Mouse (Mus musculus): ENCODE results near the gene Lhx2. TPM values are rescaled to one million over a fixed set of nuclear protein-coding genes. Genes with fewer than 3 reads are reported as not detected.

The Lhx2 gene
- total RNA-seq, 4 experiments from 2014 or later = 55.7 to 61.8 (median 58.4) TPM

DNA sequence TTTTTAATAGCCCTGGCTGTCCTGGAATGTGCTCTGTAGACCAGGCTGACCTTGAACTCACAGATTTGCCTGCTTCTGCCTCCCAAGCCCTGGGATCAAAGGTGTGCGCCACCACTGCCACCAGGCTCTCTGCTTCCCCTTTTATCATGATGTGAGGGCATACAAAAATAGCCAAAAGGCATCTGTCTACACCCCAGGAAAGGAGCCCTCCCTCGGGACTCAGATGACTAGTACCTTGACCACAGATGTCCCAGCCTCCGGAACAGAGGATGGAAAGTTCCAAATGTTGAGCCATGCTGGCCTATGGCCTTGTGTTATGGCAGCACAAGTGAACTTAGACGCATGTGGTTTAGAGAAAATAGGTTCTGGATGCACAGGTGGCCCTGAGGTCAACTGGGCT, 66.3 kb downstream of the Lhx2 start:
- no peak for DNase-seq (ENCODE audit: low spot score in 2 of 2)

DNA sequence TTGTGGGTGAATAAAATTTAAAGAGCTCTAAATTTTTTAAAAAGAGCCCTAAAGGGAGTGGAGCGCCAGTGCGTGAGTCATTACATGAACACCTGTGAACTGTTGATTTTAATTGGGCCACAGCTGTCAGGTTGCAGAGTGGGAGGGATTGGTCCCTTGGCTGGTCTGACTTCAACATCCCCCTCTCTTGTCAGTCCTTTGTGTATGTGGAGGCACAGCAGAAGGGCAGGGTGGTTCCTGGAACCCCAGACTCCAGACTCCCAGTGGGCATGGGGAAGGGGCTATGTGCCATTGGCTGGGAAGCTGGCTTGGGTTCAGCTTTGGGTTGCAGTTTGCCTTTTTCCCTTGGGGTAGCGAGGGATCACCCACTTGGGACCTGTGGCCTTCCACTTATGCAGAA, 70.2 kb downstream of the Lhx2 start:
- DNase-seq (ENCODE audit: low spot score in 2 of 2) = no peak

DNA sequence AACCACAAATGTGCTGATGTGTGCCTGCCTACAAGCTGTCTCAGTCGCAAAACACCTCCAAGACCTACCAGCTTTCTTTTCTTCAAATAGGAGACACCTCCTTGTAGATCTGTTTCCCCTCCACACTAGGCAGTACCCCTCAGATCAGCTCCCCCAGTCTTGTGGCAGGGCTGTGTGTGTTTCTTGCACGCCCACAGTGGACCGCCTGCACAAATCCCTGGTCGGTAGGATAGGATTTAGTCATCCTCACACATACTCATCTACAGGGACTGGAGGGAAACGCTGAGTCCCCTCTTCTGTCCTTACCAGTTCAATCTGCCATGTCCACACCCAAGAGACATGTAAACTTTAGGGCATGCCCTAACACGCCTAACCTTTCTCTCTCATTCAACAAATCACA, 71.1 kb downstream of the Lhx2 start:
- DNase-seq (ENCODE audit: low spot score in 2 of 2) = peak in 1 of 2 experiments; percentile 40

DNA sequence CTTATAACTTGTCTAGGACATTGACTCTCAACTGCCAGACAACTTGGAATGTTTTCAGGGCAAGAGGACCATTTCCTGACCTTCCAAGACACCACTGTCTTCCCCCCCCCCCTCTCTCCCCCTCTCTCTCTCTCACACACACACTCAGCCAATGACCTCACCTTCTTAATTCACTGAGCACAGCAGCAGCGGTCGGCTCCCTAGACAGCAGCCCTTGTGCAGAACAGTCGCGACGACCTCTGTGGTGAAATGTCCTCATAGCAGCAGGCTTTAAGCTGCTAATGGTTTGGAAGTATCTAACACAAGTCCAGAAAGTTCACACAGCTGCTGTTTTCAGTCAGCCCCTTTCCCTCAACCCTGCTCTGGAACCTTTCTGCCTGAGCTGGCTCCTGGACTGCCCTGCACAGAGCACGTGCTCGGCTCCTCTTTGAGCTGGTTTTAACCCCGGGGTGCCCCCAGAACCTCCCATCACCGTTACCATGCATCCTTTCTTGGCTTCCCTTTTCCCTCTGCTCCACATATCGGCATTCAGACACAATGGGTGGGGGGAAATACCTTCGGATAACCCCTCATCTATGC, 73.6 kb downstream of the Lhx2 start:
- no peak for DNase-seq (ENCODE audit: low spot score in 2 of 2)

DNA sequence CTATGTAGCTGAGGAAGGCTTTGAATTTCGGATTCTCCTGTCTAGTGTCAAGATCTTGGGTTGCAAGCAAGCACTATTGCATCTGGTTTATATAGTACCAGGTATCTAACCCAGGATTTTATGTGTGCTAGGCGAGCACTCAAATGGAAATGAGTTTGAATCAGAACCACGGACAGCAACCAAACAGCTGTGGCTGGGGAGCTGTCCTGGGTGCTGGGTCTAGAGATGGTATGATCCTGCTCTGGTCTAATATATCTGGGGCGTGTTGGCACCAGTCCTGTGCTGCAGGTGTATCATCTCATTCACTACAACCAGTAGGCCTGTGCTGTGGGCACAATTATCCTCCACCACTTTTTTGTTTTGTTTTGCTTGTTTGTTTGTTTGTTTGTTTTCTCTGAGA, 78.9 kb downstream of the Lhx2 start:
- DNase-seq (ENCODE audit: low spot score in 2 of 2) = no peak

Other genes with a start within 250 kb of the Lhx2 start
- 10 to 100 TPM; 80.4 to 89.2 (median 83.8) TPM for gene Dennd1a, start 51.9 kb upstream of the Lhx2 start, total RNA-seq (2022)
- gene Nek6, start 172.4 kb downstream of the Lhx2 start, total RNA-seq (2022) = 10 to 100 TPM; 24.1 to 40.5 (median 31.4) TPM

Data from left cerebral cortex, adult 8-10 months (tissue).